Mouse (Mus musculus) left cerebral cortex, postnatal 36 days (tissue): ENCODE results near the gene Mrps35. TPM values are rescaled to one million over a fixed set of nuclear protein-coding genes. Genes with fewer than 3 reads are reported as not detected.

Experiments
- DNase-seq, 2 experiments: peaks; one replicate each; pipeline ENCODE4 v3.0.0; 2021 to 2022; ENCODE audit warnings: low spot score in 2 of 2, mixed read lengths in 1 of 2
- intact Hi-C: fragments of 180-260 bp; cut with DNase I; formaldehyde crosslinking; loops from one replicate; pipeline ENCODE4 v1.15.1; 2025
- total RNA-seq, 2 experiments: library from RNA; stranded (reverse); gene quantifications; 2 replicates each; pipeline ENCODE4 v1.2.3; 2021

Gene Mrps35
- total RNA-seq, 2 experiments from 2014 or later, result 45.2 to 52.9 TPM

- DNase-seq, result no peak
- intact Hi-C loops, result no loop called here
These were observed 17.8 kb upstream of the Mrps35 start for GRCm38 (mm10) chr6:147024761-147025160.

- no peak for DNase-seq
- intact Hi-C loops, result no loop called here
These were observed 14.2 kb upstream of the Mrps35 start for GRCm38 (mm10) chr6:147028396-147028795.

GRCm38 (mm10) chr6:147029591-147029990 is 13.0 kb upstream of the Mrps35 start:
- intact Hi-C loops, result no loop called here
- no peak for DNase-seq

- DNase-seq, result no peak
- intact Hi-C loops, result no loop called here
These were observed 12.3 kb upstream of the Mrps35 start for GRCm38 (mm10) chr6:147030096-147030885.

DNA sequence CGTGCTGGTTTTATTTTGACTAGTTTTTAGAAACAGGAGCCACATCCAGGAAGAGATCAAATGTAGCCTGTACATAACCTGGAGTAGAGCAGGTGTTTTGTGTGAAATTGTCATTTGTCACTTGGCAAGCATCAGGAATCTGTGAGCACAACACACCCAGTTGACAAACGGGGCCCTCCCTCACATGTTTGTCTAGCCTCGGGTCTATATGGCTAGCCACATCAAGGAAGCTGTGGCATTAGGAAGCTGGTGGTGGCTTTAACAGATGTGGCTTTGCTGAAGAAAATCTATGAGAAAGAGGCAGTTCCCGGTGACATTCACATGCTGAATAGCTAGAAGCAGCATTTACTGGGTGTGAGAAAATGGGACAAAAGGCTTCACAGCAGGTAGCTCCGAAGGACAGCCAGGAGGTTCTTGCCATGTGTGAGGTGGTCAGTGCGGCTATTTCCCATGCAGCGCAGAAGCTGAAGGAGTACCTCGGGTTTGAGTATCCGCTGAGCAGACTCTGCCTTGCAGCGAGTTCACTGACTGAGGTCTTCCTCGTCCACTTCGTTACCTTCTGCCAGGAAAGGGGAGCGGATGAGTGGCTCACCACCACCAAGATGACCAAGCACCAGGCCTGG is 10.2 kb upstream of the Mrps35 start, which contains the start of gene Rep15:
Gene Rep15 (plus strand): TSS at position 282 of the 623 bp plus-strand sequence.
- intact Hi-C loops, result no loop called here
- no peak for DNase-seq

DNA sequence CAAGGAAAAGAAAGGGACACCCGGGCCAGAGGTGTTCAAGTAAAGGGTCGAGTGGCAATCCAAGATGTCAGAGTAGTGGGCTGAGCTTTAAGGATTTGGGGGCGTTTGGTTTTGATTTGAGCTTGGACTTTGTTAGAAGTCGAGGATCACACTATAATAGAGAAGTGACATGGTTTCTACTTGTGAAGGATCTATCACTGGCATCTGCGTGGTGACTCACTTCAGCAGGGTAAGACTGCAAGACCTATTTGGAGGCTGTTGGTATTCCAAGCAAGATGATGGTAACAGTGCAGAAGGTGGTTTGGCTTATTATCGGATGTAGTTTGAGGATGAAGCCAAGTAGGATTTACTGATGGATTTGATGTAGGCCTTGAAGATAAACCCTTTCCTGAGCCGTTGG is 1.1 kb downstream of the Mrps35 start:
- DNase-seq, result no peak
- intact Hi-C loops, result loop anchor here (5.0 kb wide), 1 partner anchor 49 kb away; the partner anchor contains the start of gene Klhl42

- intact Hi-C loops, result no loop called here
- DNase-seq, result no peak
These were observed 6.8 kb downstream of the Mrps35 start for GRCm38 (mm10) chr6:147049239-147049805.

GRCm38 (mm10) chr6:147051666-147052065 is 9.1 kb downstream of the Mrps35 start:
- DNase-seq, result no peak
- intact Hi-C loops, result no loop called here

DNA sequence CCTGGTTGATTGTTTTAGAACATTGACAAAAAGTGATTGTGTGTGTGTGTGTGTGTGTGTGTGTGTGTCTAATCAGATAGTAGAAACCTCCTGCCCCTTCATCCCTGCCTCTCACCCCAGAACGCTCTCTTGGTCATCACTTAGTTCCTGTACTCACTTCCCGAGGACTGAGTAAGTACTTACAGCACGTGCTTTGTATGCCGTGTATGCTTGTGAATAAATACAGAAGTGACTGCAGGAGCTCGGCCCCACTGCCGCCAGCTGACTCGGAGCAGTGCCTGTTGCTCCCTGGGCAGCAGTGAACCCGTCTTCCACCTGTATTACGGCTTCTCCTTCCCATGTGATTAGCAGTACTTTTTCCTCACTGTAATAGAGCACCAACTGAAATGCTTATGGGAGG is 9.9 kb downstream of the Mrps35 start:
- intact Hi-C loops, result no loop called here
- no peak for DNase-seq

GRCm38 (mm10) chr6:147053785-147054646 is 11.5 kb downstream of the Mrps35 start:
- intact Hi-C loops, result no loop called here
- no peak for DNase-seq

DNA sequence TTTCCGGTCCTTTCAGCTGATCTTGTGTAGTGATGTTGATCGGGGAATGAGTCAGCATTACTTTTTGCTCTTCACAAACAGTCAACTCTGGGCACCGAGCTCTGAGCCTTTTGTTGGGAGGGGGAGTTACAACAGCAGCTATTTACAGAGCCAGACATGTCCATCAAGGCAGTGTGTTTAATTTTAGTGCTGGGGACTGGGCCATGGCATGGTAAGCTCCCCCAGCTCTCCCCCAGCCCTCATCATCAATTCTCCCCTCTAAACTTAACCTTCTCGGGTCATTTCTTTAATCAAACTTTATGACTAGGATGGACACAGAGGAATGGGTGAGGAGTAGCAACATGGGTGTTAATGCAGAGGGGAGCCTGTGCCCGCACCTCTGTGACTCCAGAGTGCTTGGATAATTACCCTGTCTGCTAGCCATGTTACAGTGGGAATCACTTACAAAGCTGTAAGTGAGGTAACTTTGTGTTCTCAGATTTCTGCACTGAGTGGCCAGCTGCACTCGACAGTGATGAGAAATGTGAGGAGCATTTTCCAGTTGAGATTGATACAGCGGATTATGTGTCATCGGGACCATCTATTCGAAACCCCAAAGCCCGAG is 12.9 kb downstream of the Mrps35 start:
- DNase-seq, result no peak
- intact Hi-C loops, result no loop called here

DNA sequence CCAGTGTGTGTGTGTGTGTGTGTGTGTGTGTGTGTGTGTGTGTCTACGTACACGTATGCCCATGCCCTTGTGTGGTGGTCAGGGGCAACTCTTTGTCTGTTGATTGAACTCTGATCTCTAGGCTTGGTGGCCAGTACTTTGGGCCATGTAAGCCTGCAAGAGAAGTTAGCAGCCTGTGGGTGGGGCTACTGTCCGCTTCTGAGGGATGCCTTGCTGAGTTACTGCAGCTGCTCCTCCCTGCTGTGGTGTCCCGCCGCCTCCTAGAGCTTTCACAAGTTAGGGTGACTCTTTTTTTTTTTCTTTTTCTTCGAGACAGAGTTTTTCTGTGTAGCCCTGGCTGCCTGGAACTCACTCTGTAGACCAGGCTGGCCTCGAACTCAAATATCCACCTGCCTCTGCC is 16.8 kb downstream of the Mrps35 start:
- DNase-seq, result no peak
- intact Hi-C loops, result no loop called here

DNA sequence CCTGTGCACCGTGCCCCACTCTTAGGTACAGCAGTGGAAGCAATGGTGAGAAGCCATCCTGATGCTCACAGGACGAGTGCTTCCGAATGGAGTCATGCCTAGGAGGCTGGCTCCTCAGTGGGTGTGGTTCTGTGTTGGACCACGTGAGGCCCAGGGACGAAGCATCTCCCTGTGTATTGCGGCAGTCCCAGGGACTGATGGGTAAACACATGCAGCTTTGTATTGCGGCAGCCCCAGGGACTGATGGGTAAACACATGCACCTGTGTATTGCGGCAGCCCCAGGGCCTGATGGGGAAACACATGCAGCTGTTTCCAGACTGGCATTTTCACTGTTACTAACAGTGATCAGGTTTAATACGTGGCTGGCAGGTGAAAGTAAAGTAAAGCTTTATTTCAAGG is 19.1 kb downstream of the Mrps35 start:
- intact Hi-C loops, result no loop called here
- no peak for DNase-seq

- intact Hi-C loops, result no loop called here
- no peak for DNase-seq
These were observed 19.5 kb downstream of the Mrps35 start for GRCm38 (mm10) chr6:147062034-147062433.

GRCm38 (mm10) chr6:147062694-147063093 is 20.1 kb downstream of the Mrps35 start:
- intact Hi-C loops, result no loop called here

GRCm38 (mm10) chr6:147064226-147064943 is 21.8 kb downstream of the Mrps35 start:
- no peak for DNase-seq

More at GRCm38 (mm10) chr6:147062694-147063093, 20.1 kb downstream of the Mrps35 start:
- no peak for DNase-seq

DNA sequence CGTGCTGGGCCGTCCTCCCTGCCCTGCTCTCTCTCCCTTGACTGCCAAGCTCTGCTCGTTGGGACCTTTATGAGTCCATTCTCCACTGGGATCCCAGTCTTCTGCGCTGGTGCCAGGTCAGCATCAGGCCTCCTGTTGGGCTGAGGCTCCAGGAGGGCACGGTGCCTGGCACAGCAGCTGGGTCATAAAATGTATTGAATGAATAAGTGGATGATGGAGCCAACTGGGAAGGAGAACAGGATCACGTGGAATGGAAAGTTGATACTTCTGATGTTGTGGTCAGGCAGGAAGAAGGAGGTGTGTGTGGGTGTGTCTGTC is 22.3 kb downstream of the Mrps35 start:
- intact Hi-C loops, result no loop called here
- DNase-seq, result no peak

More at GRCm38 (mm10) chr6:147064226-147064943, 21.8 kb downstream of the Mrps35 start:
- intact Hi-C loops, result no loop called here

DNA sequence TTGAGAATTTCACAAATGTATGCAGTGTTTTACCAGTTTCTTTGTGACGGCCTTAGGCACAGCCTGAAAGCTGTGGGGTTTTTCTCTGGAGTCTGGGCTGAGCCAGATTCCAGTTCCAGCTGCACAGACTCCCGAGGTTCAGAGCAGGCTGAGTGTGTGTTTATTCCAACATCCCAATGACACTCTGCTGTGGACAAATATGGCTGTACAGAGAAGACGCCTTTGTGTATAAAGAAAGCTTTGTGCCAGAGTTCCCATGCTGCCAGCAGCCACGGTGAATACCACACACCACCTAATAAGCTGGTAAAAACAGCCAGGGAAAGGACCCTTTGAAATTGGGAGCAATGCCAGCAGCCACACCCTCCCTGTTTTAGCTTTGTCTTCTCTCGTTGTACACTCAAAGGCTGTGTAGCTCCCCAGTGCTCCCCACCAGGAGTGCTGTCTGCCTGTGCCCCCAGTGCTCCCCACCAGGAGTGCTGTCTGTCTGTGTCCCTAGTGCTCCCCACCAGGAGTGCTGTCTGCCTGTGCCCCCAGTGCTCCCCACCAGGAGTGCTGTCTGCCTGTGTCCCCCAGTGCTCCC is 33.3 kb downstream of the Mrps35 start:
- intact Hi-C loops, result no loop called here
- no peak for DNase-seq

GRCm38 (mm10) chr6:147076878-147077277 is 34.3 kb downstream of the Mrps35 start:
- intact Hi-C loops, result no loop called here
- no peak for DNase-seq
